Mouse (Mus musculus) neutrophil, adult 65 days (primary cell): ENCODE data around the gene Ppm1b. TPM values are rescaled to one million over a fixed set of nuclear protein-coding genes. Genes with fewer than 3 reads are reported as not detected.

Experiments
- total RNA-seq: library from RNA; stranded (reverse); gene quantifications from 2 replicates; pipeline ENCODE4 v1.2.4, GENCODE M21; 2023

Gene Ppm1b
- 32.8 and 50.0 TPM in 2 replicates for total RNA-seq

DNA sequence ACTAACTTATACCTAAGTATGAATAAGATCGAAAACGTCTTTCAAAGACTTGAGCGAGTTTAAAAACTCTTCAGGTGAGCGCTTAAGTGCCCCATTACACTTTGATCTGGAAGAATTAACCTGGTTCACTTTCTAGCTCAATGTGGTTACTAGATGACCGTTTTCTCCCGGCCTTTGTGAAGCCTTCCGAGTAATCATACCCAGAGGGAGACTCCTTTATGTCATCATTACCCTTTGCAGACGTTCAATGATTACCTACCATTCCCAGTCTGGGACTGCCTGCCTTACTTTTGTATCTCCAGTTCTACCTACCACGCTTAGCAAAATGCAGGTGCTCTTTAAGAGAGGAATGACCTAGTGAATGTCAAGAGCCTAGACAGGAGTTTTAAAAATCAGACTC, at the start of gene Ppm1b:
Gene Ppm1b (plus strand): TSS at position 301 of the 400 bp plus-strand sequence.

DNA sequence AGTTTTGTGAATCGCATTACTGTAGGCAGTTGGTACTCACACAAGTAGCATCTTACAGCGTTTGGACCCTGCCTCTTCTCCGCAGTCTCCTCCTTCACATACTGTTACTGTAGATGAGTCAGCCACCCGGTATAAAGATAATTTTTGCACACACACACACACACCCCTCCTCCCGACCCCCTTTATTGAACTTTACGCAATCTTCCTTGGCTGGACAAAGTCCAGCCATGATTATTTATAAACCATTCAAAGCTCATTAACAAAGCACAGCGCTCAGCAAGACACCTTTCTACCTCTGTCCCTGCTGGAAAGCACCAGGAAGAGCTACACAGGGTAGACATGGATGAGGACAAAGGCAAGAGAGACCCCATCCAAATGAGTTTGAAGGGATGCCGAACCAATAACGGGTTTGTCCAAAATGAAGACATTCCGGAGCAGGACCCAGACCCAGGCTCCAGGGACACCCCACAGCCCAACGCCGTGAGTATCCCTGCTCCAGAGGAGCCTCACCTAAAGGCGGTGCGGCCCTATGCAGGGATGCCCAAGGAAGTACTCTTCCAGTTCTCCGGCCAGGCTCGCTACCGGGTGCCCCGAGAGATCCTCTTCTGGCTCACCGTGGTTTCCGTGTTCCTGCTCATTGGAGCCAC, 71.7 kb downstream of the Ppm1b start, which contains the start of gene Slc3a1:
Gene Slc3a1 (plus strand): TSS at position 284 of the 647 bp plus-strand sequence.

Other genes with a start within 250 kb of the Ppm1b start
- 12.1 and 13.5 TPM in 2 replicates for gene Lrpprc, start 166.0 kb upstream of the Ppm1b start, total RNA-seq
- gene Slc3a1, start 71.6 kb downstream of the Ppm1b start, total RNA-seq, result 0.16 and 0.25 TPM in 2 replicates
- 7.0 and 8.8 TPM in 2 replicates for gene Prepl, start 133.5 kb downstream of the Ppm1b start, total RNA-seq
- gene Camkmt, start 133.8 kb downstream of the Ppm1b start, total RNA-seq, result 5.8 and 7.9 TPM in 2 replicates